Mouse (Mus musculus) c-Kit-positive CD71-positive TER-119-negative erythroid progenitor cells, embryonic 14.5 days (primary cell): Measurements from ENCODE around the gene Fgfr2.
A peak's percentile ranks its signal among the peaks of the same experiment; 100 is the strongest.

Experiments used
- DNase-seq: peaks from one replicate; pipeline ENCODE4 v3.0.0-alpha.2; 2013; ENCODE audit warnings: low read depth

Fgfr2 gene

DNA sequence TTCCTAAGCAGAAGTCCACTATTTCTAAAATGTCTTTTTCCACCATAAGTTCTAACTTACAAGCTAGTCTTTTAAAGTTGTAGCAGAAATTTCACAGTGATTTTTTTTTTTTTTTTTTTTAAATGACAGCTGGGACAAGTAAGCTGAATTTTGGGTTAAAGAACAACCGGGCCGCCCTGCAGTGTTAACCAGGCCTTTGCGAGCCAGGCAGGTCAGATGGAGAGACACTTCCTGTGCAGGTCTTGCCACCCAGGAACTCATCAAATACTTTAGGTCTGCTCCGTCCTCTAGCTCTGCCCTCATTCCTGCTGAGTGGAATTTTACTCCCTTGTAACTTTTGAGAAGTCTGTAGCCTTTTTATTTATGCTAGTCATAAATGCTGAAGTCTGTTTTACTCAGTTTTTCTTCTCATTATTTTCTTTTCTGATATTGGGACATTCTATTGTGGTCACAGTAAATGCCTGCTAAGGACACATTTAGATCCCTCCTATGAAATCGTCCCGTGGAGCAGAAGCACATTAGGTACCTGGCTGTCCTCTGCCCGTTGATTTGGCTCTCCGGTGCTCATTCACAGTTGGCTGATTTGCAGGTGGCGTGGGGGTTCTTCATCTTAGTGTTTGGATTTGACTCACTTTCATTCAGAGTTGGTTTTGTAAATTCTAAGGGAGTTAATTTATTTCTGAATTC, 2228.1 kb downstream of the Fgfr2 start:
- DNase-seq, result no peak

DNA sequence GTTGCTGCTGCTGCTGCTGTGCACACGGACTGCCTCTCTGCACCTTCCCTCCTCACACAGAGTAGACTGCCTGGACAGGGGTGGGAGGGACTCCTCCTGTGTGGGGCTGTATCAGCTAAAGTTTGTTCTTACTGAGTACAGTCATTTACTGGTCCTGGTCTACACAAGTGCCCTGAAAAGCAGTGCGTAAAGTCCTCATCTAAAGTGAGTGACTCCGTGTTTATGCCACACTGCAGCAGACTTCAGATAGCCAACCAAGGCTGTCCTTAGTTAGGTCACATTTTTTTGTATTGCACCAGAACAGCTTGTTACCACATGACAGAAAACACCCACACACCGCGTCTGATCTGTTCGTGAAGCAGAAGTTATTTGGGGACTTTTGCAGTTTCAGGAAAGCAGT, 2230.2 kb downstream of the Fgfr2 start:
- DNase-seq, result no peak

DNA sequence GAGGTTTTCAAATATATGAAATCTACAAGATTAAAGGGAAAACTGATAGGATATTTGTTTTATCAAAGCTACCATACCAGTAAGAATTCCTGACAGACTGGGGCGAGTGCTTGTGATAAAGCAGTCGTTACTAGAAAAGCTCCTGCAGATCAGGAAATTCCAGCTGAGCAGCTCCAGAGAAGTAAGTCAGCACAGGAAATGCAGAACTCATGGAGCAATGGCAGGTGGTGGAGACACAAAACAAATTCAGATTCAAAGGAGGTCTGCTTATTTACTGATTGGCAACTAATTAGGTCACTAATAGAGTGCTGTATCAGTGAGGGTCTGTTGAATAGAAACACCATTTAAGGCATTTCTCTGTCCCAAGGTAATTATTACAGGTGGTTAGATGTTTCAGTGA, 2232.3 kb downstream of the Fgfr2 start:
- no peak for DNase-seq

DNA sequence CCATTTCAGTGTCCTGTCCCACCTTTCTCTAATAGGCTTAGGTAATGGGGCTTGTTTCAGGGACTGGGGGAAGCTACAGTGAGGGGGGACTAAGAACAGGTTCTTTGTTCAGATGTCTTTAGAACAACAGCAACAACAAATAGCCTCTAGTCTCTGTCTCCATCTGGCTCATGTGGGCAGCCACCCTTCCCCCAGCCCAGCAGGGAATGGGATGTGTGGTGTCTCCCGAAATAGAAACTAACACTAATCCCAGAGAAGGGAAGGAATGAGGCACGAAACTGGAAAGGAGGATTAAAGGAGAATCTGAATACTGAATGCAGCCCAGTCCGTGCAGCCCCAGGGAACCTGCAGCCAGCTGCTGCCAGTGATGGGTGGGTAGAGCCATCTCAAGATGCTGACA, 2235.2 kb downstream of the Fgfr2 start:
- DNase-seq, result no peak

GRCm38 (mm10) chr7:130886246-130886645, 2236.9 kb downstream of the Fgfr2 start:
- DNase-seq, result no peak

DNA sequence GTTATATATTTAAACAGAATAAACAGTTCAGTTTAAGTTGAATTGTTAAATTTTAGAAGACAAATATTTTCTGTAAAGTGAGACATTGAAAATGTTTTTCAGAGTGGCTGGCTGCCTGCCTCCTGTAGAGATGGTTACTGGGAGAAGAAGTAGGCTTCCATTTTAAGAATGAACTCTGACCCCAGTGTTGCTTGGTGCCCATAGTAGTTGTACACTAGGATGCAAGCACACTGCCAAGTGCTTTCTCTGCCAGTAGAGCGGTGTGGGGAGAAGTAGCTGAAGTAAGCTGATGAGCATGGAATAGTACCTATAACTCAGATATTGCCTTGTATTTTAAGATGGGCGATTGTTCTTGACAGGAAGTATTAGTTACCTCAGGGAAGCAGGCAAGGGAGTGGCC, 2239.0 kb downstream of the Fgfr2 start:
- DNase-seq, result no peak

- DNase-seq, result no peak
These were observed 2255.9 kb downstream of the Fgfr2 start for GRCm38 (mm10) chr7:130867256-130867655.

GRCm38 (mm10) chr7:130866640-130867039, 2256.5 kb downstream of the Fgfr2 start:
- no peak for DNase-seq

GRCm38 (mm10) chr7:130865613-130866591, 2257.2 kb downstream of the Fgfr2 start, which contains the start of gene Plekha1:
Gene Plekha1 (plus strand): TSS chr7:130865756.
- peak; percentile 47 for DNase-seq

DNA sequence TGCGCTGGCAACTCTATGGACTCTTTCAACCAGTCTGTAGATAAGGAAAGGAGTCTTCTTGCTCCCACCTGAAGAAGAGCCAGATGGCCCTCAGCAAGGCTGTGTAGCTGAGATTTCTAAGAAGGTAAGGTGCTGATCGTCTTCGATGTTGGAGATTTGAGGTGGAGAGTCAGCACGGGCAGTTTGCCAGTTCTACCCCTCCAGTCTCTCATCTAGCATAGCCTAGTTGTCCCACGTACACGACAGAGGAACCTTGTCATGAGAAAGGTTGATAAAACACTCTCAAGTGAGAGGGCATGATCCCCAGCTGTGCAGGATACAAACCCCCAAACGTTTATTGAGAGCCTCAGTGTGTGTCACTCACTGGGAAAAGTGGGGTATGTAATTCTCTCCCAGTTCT, 2258.4 kb downstream of the Fgfr2 start:
- no peak for DNase-seq

GRCm38 (mm10) chr7:130862501-130862900, 2260.6 kb downstream of the Fgfr2 start:
- DNase-seq, result no peak

DNA sequence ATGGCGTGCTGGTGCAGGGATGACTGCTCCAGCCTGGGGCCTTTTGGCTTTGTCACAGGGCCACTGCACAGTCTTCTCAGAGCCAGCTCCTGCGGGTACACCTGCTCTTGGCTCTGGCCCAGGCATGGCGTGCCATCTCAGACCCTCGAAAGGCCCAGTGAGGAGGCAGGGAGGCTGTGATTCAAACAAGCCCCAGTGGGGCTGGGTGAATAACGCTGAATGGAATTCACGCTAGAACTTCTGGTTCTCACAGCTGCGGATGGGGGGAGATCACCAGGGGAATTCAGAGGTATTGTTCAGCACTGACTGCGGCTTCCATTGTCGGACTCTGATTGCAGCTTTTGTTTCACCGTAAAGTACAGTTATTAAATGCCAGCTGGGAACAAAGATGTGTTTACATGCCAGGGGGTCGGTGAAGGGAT, 2262.4 kb downstream of the Fgfr2 start:
- no peak for DNase-seq

- no peak for DNase-seq
These were observed 2263.2 kb downstream of the Fgfr2 start for GRCm38 (mm10) chr7:130859926-130860325.

DNA sequence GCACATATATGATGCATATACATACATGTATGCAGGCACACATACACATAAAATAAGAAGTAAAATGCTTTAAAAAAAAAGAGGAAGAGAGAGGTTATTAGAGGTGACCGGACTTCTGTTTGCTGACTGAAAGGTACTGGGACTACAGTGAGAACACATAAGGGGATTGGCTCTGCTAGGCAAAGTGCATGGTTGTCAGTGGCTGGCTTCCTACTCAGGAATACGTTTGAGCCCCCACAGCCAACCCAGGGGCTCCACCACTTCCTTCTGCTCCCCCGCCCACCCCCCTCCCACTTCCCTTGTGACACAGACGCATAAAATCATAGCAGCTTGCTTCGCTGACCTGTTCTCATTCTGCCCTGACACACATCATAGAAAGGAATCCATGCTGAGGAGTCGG, 2265.2 kb downstream of the Fgfr2 start:
- DNase-seq, result no peak

DNA sequence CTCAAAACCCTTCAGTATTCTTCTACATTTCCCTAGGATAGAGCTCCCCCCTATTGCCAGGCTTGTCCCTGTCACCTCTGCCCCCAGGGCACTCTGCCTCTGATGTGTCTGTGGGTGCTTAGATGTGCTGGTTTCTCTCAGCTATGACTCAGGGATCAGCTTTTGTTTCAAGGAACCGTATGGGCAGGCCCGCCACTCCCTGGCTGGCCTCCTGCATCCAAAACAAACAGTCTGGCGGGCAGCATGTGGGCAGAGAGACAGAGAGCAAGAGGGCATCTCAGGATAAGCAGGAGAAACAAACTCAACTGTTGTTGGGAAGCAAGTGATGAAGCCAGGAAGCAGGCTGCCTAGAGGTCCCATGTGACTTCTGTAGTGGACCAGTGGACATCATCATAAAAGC, 2267.5 kb downstream of the Fgfr2 start:
- no peak for DNase-seq

DNA sequence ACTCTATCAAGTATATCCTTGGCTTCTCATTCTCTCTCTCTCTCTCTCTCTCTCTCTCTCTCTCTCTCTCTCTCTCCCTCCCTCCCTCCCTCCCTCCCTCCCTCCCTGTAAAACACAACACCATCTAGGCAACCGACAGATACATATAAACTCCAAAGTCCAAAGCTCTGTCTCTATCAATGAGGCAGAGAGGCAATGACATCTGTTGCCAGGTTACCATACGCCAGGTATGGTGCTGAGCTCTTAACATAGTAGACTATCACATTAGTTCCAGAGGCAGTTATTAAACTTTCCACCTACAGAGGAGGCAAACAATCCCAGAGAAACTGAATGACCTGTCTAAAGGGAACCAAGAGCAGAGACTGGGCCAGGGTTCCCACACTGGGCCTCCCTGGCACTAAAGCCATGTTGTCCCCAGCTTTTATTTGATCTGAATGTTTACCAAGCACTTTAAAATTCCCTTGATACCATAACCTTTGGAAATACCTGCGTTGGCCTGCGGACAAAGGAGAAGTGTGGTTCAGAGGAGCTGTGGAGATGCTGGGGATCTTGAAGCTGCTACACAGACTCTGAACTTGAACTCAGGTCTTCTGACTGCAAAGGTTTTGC, 2268.4 kb downstream of the Fgfr2 start:
- no peak for DNase-seq

DNA sequence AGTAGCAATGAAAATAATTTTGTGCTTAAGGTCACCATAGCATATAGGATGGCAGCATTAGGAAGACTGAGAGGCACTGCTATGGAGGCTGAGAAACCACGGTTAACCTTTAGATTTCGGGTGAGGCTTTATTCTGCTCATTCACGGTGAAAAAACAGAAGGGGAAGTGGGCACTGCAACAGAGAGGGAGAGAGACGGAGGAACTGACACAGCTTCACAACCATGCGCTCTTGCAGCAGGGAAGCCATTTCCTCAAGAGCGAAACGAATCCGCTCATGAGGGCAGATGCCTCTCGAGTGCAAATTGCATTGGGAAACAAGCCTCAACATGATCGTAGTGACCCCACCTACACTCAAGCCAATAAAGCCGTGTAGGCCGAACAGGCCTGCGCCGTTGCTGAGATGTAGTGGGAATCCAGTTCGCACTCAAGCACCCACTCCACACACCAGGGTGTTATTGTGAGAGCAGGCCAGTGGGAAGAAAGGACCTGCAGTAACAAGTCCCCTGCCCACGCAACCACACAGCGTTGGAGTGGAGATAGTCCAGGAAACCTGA, 2275.9 kb downstream of the Fgfr2 start:
- DNase-seq, result no peak

DNA sequence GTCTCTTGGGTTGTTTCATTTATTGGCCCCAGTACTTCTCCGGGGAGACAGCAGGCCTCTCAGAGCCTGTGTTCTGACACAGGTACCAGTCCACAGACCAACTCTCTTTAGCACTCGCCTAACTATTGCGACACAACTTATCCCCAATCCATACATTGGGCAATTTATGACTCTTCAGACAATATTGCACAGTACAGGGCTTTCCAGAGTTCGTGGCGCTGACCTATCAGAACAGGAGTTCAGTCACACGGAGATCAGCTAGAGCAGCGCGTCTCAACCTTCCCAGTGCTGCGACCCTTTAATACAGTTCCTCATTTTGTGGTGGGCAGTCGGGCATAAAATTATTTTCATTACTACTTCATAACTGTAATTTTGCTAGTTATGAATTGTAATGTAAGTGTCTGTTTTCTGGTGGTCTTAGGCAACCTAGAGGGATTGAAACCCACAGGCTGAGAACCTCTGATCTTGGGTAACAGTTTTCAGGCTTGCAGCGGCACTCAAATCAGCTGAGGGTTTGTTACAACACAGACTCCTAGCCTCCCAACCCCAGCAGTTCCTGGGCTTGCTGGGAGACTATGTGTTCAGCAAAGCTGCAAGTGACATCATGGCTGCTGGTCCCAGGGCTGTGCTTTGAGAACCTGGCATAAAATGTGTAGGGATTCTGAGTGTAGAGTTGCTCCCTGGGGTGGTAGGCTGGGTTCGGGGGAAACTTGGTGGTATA, 2283.6 kb downstream of the Fgfr2 start:
- DNase-seq, result no peak

DNA sequence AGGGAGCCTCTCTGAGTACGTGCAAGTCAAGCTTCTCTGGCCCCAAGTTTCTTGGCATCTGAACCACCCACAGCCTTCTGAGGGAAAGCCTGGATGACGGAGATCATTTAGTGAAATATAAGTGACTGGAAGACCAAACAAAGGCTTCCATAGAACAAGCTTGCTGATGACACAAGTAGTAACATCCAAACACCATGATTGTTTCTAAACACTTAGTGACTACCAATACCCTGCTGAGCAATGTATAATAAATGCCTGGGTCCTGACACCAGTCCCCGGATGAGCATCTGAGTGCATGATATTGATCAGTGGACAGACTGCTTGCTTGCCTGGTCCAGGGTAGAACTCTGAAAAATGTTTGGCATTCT, 2284.5 kb downstream of the Fgfr2 start:
- no peak for DNase-seq

DNA sequence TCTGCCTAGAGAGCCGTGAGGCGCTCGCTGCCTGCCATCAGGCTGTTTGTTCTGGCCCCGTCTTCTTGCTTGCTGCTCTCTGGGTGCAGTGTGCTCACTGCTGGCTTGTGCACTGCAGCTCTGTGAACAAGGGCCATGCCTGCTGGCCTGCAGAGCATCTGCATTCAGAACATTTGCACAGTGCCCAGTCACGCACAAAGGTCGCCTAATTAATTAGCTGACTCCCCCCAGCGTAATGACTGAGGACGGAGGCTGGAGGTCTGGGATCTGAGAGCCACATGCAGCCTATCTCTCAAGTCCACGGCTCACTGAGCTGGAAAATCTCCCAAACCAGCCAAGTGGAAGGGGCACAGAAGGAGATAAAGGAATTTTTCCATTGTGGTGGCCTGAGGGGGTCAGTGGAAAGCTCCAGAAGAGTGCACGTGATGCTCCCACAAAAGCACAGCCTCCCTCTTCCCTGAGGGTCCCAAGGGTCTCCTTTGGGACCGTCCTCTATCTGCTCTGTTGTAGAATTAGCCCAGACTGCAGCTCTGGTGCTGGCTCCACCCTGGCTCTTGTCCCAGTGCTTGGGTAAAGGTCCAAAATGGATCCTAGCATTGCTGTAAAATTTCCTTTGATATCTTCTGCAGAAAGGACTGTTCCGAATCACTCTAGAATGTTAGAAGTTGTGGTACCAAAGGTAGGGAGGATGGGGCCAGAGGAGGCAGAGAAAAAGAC, 2285.1 kb downstream of the Fgfr2 start:
- no peak for DNase-seq

DNA sequence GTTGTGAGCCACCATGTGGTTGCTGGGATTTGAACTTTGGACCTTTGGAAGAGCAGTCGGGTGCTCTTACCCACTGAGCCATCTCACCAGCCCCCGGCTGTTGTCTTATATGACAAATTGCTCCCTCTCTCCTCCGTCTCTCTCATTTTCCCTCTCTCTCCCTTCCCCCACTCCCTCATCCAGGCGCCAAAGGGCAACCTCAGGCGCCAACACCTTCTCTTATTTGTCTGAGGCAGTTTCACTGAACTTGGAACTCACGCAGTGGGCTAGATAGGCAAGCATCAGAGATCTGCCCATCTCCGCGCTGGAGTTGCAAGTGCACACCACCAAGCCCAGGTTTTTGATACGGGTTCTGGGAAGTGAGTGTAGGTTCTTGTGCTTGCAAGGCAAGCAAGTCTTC, 2287.1 kb downstream of the Fgfr2 start:
- no peak for DNase-seq
